Mouse (Mus musculus) ovary, postnatal 36 days (tissue): ENCODE measurements around the gene 1110059G10Rik.

Source experiments
- DNase-seq: peaks from one replicate; pipeline ENCODE4 v3.0.0; 2022; ENCODE audit warnings: low spot score, mixed read lengths

1110059G10Rik gene

GRCm38 (mm10) chr9:122950643-122951475 is at the start of gene 1110059G10Rik, which contains the start of gene Kif15:
Gene 1110059G10Rik (minus strand): TSS chr9:122951000.
Gene Kif15 (plus strand): TSS chr9:122951046.
- peak; percentile 90 for DNase-seq

GRCm38 (mm10) chr9:122999193-122999586 is 48.4 kb upstream of the 1110059G10Rik start:
- no peak for DNase-seq

GRCm38 (mm10) chr9:122998406-122999192 is 47.8 kb upstream of the 1110059G10Rik start:
- DNase-seq: no peak

- no peak for DNase-seq
Observed at GRCm38 (mm10) chr9:122928915-122929314, 21.9 kb downstream of the 1110059G10Rik start.

- peak; percentile 79 for DNase-seq
Observed at GRCm38 (mm10) chr9:122922936-122923381, 27.8 kb downstream of the 1110059G10Rik start, which contains the start of gene Zfp105. Gene Zfp105 (plus strand): TSS chr9:122923072.

GRCm38 (mm10) chr9:122922436-122922835 is 28.4 kb downstream of the 1110059G10Rik start:
- DNase-seq: no peak

- peak; percentile 73 for DNase-seq
Observed at GRCm38 (mm10) chr9:122902717-122903535, 47.9 kb downstream of the 1110059G10Rik start.

- no peak for DNase-seq
Observed at GRCm38 (mm10) chr9:122901047-122901446, 49.8 kb downstream of the 1110059G10Rik start.
